Mouse (Mus musculus) ovary, postnatal 36 days (tissue): ENCODE results near the gene Fam19a4.
"Not testable (repeated sequence)": the region's sequence is repeated elsewhere in the genome, so short reads cannot be mapped to it uniquely, and the experiment has no call there.

Source experiments
- DNase-seq: peaks from one replicate; pipeline ENCODE4 v3.0.0; 2022; ENCODE audit warnings: low spot score, mixed read lengths

The Fam19a4 gene

GRCm38 (mm10) chr6:96944796-96945195 lies 115.4 kb downstream of the Fam19a4 start:
- DNase-seq, result no peak

GRCm38 (mm10) chr6:96935776-96936175 lies 124.4 kb downstream of the Fam19a4 start:
- no peak for DNase-seq

GRCm38 (mm10) chr6:96909061-96909480 lies 151.1 kb downstream of the Fam19a4 start:
- no peak for DNase-seq

GRCm38 (mm10) chr6:96877105-96877504 lies 183.1 kb downstream of the Fam19a4 start:
- not testable (repeated sequence) for DNase-seq

- DNase-seq, result not testable (repeated sequence)
Measured at GRCm38 (mm10) chr6:96876651-96877050, 183.6 kb downstream of the Fam19a4 start.

GRCm38 (mm10) chr6:96853065-96853464 lies 207.1 kb downstream of the Fam19a4 start:
- DNase-seq, result no peak

GRCm38 (mm10) chr6:96843944-96844343 lies 216.3 kb downstream of the Fam19a4 start:
- no peak for DNase-seq

GRCm38 (mm10) chr6:96840634-96841033 lies 219.6 kb downstream of the Fam19a4 start:
- no peak for DNase-seq

- DNase-seq, result no peak
Measured at GRCm38 (mm10) chr6:96826626-96827025, 233.6 kb downstream of the Fam19a4 start.

GRCm38 (mm10) chr6:96802981-96803380 lies 257.2 kb downstream of the Fam19a4 start:
- no peak for DNase-seq

GRCm38 (mm10) chr6:96798746-96799145 lies 261.5 kb downstream of the Fam19a4 start:
- DNase-seq, result no peak

- no peak for DNase-seq
Measured at GRCm38 (mm10) chr6:96797451-96797850, 262.8 kb downstream of the Fam19a4 start.
